Mouse (Mus musculus) forebrain, embryonic 11.5 days (tissue): ENCODE measurements at regions not wholly inside any gene's neighbourhood (a gene's known extent, or its start where the extent isn't known, plus 50 kb on each side); places are given as distances from the start of the nearest gene placed in this dataset.

Source experiments
- ATAC-seq: fragments of 200-750 bp; cut with Nextera tagmentation; replicated peaks from 2 replicates; pipeline ENCODE4 v1.8.0; 2017; ENCODE audit warnings: moderate TSS enrichment; ENCODE audit not compliant: low FRiP score
- DNase-seq: peaks from one replicate; pipeline ENCODE4 v3.0.0-alpha.2; 2017; ENCODE audit warnings: low spot score
- H3K27ac ChIP-seq: fragments of 300-500 bp; sonication (generic); 2 replicates; pipeline ENCODE4 v1.5.1; 2014; ENCODE audit warnings: low read depth, low read length
- H3K27me3 ChIP-seq: fragments of 300-500 bp; sonication (generic); 2 replicates; pipeline ENCODE4 v1.6.1; 2014; ENCODE audit warnings: mild to moderate bottlenecking, low read length, mixed read lengths; ENCODE audit not compliant: control insufficient read depth, insufficient read depth
- H3K36me3 ChIP-seq: fragments of 300-500 bp; sonication (generic); 2 replicates; pipeline ENCODE4 v1.6.1; 2014; ENCODE audit warnings: mild to moderate bottlenecking, low read length, moderate library complexity, mixed read lengths; ENCODE audit not compliant: control insufficient read depth, insufficient read depth
- H3K4me1 ChIP-seq: fragments of 300-500 bp; sonication (generic); replicated peaks from 2 replicates; pipeline ENCODE4 v1.6.1; 2014; ENCODE audit warnings: low read length, mixed read lengths; ENCODE audit not compliant: control insufficient read depth, insufficient read depth
- H3K4me2 ChIP-seq: fragments of 300-500 bp; sonication (generic); 2 replicates; pipeline ENCODE4 v1.6.1; 2014; ENCODE audit warnings: low read depth, mild to moderate bottlenecking, low read length, moderate library complexity, mixed read lengths; ENCODE audit not compliant: severe bottlenecking
- H3K4me3 ChIP-seq: fragments of 300-500 bp; sonication (generic); 2 replicates; pipeline ENCODE4 v1.5.1; 2014; ENCODE audit warnings: low read depth, low read length
- H3K9ac ChIP-seq: fragments of 300-500 bp; sonication (generic); 2 replicates; pipeline ENCODE4 v1.6.1; 2014; ENCODE audit warnings: low read length
- H3K9me3 ChIP-seq: fragments of 300-500 bp; sonication (generic); 2 replicates; pipeline ENCODE4 v1.6.1; 2016; ENCODE audit warnings: low read length, mixed read lengths; ENCODE audit not compliant: control insufficient read depth
- WGBS: fragments of 180-500 bp; shearing (Covaris S2); extraction: QIAGEN DNeasy Blood & Tissue Kit; methylation state at CpG from one replicate; pipeline ENCODE4 v1.1.7; 2014; 5-methylcytosine and 5-hydroxymethylcytosine counted together

DNA sequence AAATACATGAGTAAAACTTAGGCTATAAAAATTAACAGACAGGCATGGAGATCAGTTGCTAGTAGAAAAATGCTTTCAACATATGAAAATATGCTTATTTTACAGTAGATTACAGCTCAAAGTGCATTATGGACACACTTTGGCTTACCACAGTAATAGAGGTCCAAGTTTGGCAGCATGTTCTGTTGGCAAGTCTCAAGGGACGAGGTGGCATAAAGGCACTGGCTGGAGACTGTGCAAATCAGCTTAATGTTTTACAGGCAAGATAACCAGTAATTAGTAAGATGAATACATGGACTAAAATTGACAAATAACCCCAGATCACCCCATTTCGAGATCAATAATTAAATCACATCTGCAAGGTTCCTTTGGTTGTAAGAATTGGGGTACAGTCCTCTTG lies 68.0 kb upstream of the Tmem26 start:
- no peak for ATAC-seq
- no peak overlapping the region for H3K4me2 ChIP-seq
- no peaks in the 10 kb centered on the region for H3K36me3 ChIP-seq
- H3K9ac ChIP-seq, result no peak overlapping the region
- no peaks in the 10 kb centered on the region for H3K9me3 ChIP-seq
- no peak overlapping the region for H3K4me3 ChIP-seq
- no peak overlapping the region for H3K27ac ChIP-seq
- WGBS, result 81% methylated on average over 2 of the region's 2 CpGs
- no peaks in the 10 kb centered on the region for H3K4me1 ChIP-seq
- DNase-seq, result no peak
- no peaks in the 10 kb centered on the region for H3K27me3 ChIP-seq

DNA sequence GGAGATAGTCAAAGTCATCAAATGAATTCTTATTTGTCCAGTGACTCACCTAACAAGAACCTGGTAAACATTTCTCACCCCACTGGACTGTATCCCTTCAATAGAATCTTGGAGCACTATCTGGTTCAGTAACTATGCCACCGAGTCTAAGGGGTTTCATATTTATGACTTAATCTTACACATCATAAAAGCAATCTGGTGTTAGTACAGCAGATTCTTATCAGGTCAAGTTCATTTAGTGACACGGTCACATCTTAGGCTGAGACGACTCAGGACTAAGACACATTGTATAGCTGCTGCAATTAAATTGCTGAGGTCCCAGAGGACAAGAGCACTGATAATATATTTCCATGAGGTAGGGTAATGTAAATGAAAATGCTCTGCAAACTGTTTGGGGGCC lies 57.4 kb upstream of the Tmem26 start:
- H3K4me3 ChIP-seq, result no peak overlapping the region
- DNase-seq (no peak), ATAC-seq (no peak)
- H3K9me3 ChIP-seq, result no peaks in the 10 kb centered on the region
- no peak overlapping the region for H3K4me2 ChIP-seq
- H3K27me3 ChIP-seq, result no peaks in the 10 kb centered on the region
- 90% methylated on average over 3 of the region's 3 CpGs for WGBS
- H3K27ac ChIP-seq, result no peak overlapping the region
- H3K4me1 ChIP-seq, result no peaks in the 10 kb centered on the region
- H3K9ac ChIP-seq, result no peak overlapping the region
- no peaks in the 10 kb centered on the region for H3K36me3 ChIP-seq

GRCm38 (mm10) chr10:68669330-68669729 lies 54.1 kb upstream of the Tmem26 start:
- H3K9me3 ChIP-seq, result no peaks in the 10 kb centered on the region
- H3K4me2 ChIP-seq, result no peak overlapping the region
- 87% methylated on average over 6 of the region's 6 CpGs for WGBS
- no peaks in the 10 kb centered on the region for H3K4me1 ChIP-seq
- H3K27ac ChIP-seq, result no peak overlapping the region
- no peaks in the 10 kb centered on the region for H3K27me3 ChIP-seq
- H3K9ac ChIP-seq, result no peak overlapping the region
- no peak overlapping the region for H3K4me3 ChIP-seq
- H3K36me3 ChIP-seq, result no peaks in the 10 kb centered on the region
- DNase-seq (no peak), ATAC-seq (no peak)

- H3K27ac ChIP-seq, result no peak overlapping the region
- H3K4me1 ChIP-seq, result no peaks in the 10 kb centered on the region
- H3K4me2 ChIP-seq, result no peak overlapping the region
- no peak for ATAC-seq
- H3K36me3 ChIP-seq, result no peaks in the 10 kb centered on the region
- no peaks in the 10 kb centered on the region for H3K9me3 ChIP-seq
- DNase-seq, result no peak
- H3K9ac ChIP-seq, result no peak overlapping the region
- no peaks in the 10 kb centered on the region for H3K27me3 ChIP-seq
- H3K4me3 ChIP-seq, result no peak overlapping the region
- WGBS, result 61% methylated on average over 3 of the region's 3 CpGs
Observed at GRCm38 (mm10) chr10:68669992-68670391, 53.5 kb upstream of the Tmem26 start.

- 79% methylated on average over 12 of the region's 12 CpGs for WGBS
- H3K27ac ChIP-seq, result no peak overlapping the region
Observed at GRCm38 (mm10) chr10:68672291-68672690, 51.2 kb upstream of the Tmem26 start.

GRCm38 (mm10) chr10:68673102-68673872 lies 50.2 kb upstream of the Tmem26 start:
- DNase-seq (no peak), ATAC-seq (no peak)
- H3K4me3 ChIP-seq, result no peak overlapping the region
- no peaks in the 10 kb centered on the region for H3K27me3 ChIP-seq
- no peak overlapping the region for H3K4me2 ChIP-seq
- H3K9ac ChIP-seq, result no peak overlapping the region
- H3K9me3 ChIP-seq, result no peaks in the 10 kb centered on the region
- H3K36me3 ChIP-seq, result no peaks in the 10 kb centered on the region
- 83% methylated on average over 9 of the region's 9 CpGs for WGBS
- no peak overlapping the region for H3K27ac ChIP-seq
- H3K4me1 ChIP-seq, result no peaks in the 10 kb centered on the region

More at GRCm38 (mm10) chr10:68672291-68672690, 51.2 kb upstream of the Tmem26 start:
- DNase-seq (no peak), ATAC-seq (no peak)
- Histone ChIP-seq H3K4me3 (no peak overlapping the region), H3K9me3 (no peaks in the 10 kb centered on the region), H3K27me3 (no peaks in the 10 kb centered on the region), H3K4me2 (no peak overlapping the region), H3K4me1 (no peaks in the 10 kb centered on the region), H3K9ac (no peak overlapping the region), H3K36me3 (no peaks in the 10 kb centered on the region)
